Mouse (Mus musculus): ENCODE data around the gene Heg1.

Gene Heg1

GRCm38 (mm10) chr16:33744622-33745419 lies 60.7 kb downstream of the Heg1 start:
- peak; percentile 61 for DNase-seq (ENCODE audit: low spot score)

GRCm38 (mm10) chr16:33745457-33745856 lies 61.3 kb downstream of the Heg1 start:
- no peak for DNase-seq (ENCODE audit: low spot score)

GRCm38 (mm10) chr16:33746074-33746676 lies 62.0 kb downstream of the Heg1 start:
- no peak for DNase-seq (ENCODE audit: low spot score)

GRCm38 (mm10) chr16:33747346-33747954 lies 63.3 kb downstream of the Heg1 start:
- DNase-seq (ENCODE audit: low spot score) = no peak

GRCm38 (mm10) chr16:33747994-33748393 lies 63.8 kb downstream of the Heg1 start:
- DNase-seq (ENCODE audit: low spot score) = no peak

GRCm38 (mm10) chr16:33751152-33751551 lies 67.0 kb downstream of the Heg1 start:
- no peak for DNase-seq (ENCODE audit: low spot score)

- DNase-seq (ENCODE audit: low spot score) = no peak
Observed at GRCm38 (mm10) chr16:33751590-33751989, 67.4 kb downstream of the Heg1 start.

GRCm38 (mm10) chr16:33752904-33753578 lies 68.9 kb downstream of the Heg1 start:
- no peak for DNase-seq (ENCODE audit: low spot score)

GRCm38 (mm10) chr16:33755293-33755692 lies 71.1 kb downstream of the Heg1 start:
- no peak for DNase-seq (ENCODE audit: low spot score)

GRCm38 (mm10) chr16:33755961-33756360 lies 71.8 kb downstream of the Heg1 start:
- no peak for DNase-seq (ENCODE audit: low spot score)

GRCm38 (mm10) chr16:33756396-33756795 lies 72.2 kb downstream of the Heg1 start:
- no peak for DNase-seq (ENCODE audit: low spot score)

- DNase-seq (ENCODE audit: low spot score) = no peak
Observed at GRCm38 (mm10) chr16:33759207-33759606, 75.0 kb downstream of the Heg1 start.

- no peak for DNase-seq (ENCODE audit: low spot score)
Observed at GRCm38 (mm10) chr16:33760542-33760941, 76.4 kb downstream of the Heg1 start.

- DNase-seq (ENCODE audit: low spot score) = no peak
Observed at GRCm38 (mm10) chr16:33760996-33761395, 76.8 kb downstream of the Heg1 start.

GRCm38 (mm10) chr16:33764501-33765193 lies 80.5 kb downstream of the Heg1 start:
- no peak for DNase-seq (ENCODE audit: low spot score)

GRCm38 (mm10) chr16:33765477-33765876 lies 81.3 kb downstream of the Heg1 start:
- no peak for DNase-seq (ENCODE audit: low spot score)

GRCm38 (mm10) chr16:33766309-33766708 lies 82.1 kb downstream of the Heg1 start:
- DNase-seq (ENCODE audit: low spot score) = no peak

- DNase-seq (ENCODE audit: low spot score) = no peak
Observed at GRCm38 (mm10) chr16:33766757-33767156, 82.6 kb downstream of the Heg1 start.

GRCm38 (mm10) chr16:33768491-33769278 lies 84.5 kb downstream of the Heg1 start:
- DNase-seq (ENCODE audit: low spot score) = no peak

GRCm38 (mm10) chr16:33769848-33770247 lies 85.7 kb downstream of the Heg1 start:
- DNase-seq (ENCODE audit: low spot score) = no peak

- no peak for DNase-seq (ENCODE audit: low spot score)
Observed at GRCm38 (mm10) chr16:33770778-33771454, 86.7 kb downstream of the Heg1 start.
